Mouse (Mus musculus) 3T3-L1 (cell line): ENCODE results near the gene Trabd2b.

Experiments
- DNase-seq: peaks from one replicate; pipeline ENCODE4 v3.0.0-alpha.2; 2015; ENCODE audit warnings: low read depth, low spot score

Trabd2b gene

DNA sequence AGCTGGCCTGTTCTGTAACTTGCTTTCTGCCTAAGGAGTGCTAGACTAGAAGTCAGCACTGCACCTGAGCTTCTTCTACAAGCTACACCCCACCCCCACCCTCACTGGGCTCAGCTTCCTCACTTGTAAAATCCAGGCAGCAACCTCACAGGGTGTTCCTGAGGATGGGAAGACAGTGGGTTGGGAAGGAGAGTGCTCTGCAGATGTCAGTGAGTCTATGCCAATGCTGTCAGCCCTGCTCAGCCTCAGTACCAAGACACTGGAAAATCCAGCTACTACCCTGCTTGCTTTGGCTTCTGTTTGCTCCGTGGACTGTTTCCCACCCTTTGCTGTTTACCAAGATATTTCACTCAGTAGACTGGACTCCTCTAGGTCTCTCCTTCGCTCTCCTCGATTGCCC is 36.1 kb downstream of the Trabd2b start:
- DNase-seq: no peak

DNA sequence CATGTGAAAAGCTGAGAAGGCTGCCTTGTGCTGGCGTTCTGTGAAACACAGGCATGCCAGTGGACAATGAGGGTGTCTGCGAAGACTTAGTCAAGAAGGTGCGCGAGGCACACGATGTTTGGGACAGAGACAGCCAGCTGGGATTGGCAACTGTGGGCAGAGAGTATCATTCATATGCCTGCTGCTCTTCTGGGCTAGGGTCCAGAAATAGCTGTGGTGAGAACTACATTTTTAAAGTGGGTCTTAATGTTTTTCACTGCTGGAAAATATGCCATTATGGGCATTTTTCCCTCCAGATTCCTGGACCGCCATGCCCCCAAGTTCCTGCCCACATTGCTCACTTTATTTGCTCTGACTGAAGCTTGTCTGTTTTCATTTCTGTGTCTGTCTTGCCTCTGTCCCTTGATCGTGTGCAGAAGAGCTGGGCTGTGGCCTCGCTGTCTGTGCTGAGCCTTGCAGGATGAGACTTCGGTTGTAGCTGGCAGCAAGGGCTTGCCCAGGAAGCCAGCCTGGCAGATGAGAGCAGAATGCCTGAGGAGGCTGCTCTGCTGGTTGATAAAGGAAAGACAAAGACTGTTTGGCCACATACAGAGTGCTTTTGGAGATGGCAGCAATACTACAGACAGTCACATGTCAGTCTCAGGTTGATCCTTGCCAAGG is 42.0 kb downstream of the Trabd2b start:
- peak; percentile 63 for DNase-seq

DNA sequence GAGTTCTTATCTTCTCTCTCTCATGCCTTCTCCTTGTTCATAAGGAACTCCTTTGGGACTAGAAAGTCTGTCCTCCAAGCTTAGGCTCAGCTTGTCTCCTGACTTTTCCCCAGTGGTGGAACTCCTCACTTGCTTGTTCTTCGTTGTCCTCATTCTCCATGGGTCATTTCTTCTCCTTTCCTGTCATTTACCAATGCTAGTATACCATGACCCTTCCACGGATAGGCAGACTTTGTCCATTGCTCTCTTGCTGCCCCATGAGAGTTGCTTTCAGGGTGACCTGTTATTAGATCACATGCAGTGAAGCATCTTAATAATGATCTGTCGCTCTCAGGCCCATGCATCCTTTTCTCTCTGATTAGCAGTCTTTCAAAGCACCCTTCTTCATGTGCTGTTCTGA is 46.6 kb downstream of the Trabd2b start:
- DNase-seq: no peak

- DNase-seq: no peak
Observed at GRCm38 (mm10) chr4:114454016-114454415, 47.5 kb downstream of the Trabd2b start.

DNA sequence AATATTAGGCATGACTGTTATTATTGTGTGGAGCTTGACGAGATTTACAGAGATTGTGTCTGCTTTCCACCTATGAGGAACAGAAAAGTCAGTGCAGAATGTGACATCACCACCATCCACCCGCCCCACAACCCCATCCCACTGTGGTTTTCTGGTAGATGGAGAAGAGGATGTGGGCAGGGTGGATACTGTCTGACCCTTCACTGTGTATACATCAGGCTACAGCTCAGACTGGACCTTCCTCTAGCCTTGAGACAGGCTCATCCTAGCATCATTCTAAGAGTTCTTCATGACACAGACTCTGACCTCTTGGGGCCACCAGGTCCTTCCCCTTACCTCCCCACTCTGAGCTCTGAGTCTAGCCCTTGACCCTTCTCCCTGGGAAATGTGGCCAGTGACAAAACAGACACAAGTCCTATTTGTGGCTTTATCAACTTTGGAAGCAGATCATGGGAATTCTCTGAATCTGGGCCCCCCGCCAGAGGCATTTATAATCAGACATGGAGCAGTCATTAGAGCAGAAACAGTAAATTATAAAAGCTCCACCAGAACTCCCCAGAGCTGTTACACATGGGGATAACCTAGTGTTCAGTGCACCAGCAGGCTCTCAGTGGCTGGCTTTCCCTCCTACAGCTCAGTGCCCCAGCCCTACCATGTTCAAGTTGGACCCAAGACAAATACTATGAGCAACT is 48.1 kb downstream of the Trabd2b start:
- no peak for DNase-seq

DNA sequence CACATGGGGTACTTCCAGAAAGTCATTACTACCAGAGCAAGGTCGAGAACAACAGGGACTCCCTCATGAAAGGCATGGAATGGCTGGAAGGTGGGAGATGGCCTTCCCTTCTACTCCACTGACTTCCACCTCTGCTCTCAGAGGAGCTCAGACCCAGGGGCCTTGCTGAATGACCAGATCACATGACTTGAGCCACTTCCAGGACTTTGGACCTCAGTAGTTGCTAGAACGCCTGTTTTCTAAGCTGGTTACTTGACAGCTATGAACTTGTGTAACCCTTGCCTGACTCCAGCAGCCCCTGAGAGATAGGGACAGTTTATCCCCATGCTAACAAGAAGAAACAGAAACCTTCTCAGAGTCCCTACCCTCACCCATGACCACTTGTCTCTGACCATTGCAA is 50.6 kb downstream of the Trabd2b start:
- no peak for DNase-seq

DNA sequence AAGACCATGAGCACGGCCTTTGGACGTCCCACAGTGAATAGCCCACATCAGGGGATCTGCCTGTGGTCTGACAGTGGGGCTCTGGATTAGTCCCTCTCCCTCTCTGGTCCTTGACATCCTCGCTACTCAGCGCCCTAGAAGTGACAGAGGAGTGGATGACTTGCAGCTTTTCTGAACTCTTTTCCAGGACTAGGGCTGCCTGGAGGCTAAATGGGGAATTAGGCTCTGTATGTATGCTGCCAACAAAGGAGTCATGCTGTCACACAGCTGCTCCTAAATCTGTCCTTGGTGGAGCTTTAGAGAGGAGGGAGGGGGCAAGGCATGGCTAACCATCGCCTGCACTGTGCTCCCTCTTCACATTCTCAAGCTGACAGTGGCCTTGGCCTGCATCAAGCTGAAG is 53.1 kb downstream of the Trabd2b start:
- no peak for DNase-seq

DNA sequence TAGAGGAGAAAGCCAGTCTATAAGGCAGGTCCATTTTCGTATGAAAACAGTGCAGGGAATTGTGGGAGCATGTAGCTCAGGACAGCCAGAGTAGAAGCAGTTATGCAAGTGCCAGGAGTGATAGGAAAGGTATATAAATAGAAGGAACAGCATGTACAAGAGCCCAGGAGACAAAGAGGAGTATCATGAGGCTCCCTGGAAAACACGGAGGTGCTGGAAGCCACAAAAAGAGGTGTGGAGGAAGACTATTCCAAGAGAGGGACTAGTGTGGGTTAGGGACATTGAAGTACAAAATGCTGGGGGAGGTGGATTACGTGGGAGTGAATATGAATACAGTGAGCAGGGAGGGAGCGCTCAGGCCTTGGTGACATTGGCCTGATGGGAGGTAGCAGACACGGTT is 53.9 kb downstream of the Trabd2b start:
- no peak for DNase-seq

DNA sequence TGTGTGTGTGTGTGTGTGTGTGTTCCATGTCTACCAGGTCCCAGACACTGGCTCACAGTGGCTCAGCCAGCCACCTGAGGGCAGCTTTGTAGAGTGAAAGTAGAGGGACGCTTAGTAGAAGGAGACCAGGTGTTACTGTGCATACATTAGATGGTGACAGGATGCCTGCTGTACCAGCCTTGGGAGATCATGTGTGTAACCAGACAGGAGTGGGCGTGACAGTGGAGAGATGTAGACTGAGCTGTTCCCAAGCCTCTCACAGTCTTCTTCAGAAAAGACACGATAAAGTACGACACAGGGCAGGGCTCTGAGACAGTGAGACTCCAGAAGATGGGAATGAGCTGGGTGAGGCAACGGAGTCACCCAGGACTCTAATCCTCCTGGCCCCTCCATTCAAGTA is 54.6 kb downstream of the Trabd2b start:
- DNase-seq: no peak

DNA sequence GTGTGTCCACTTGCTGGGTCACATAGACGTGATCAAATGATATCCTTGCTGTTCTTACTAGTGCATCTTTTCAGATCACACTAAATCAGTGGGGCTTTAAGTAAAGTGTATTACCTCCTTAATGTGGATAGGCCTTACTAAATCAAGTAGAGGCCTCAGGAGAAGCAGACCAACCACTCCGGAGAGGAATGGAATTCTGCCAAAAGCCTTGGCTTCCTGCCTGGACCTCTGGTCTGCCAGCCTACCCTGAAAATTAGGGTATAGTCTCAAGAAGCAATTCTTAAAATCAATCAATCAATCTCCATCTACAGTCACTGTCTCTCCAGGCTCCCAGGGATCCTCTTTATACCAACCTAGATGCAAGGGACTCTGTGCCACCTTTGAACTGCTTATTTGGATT is 59.1 kb downstream of the Trabd2b start:
- peak; percentile 13 for DNase-seq

DNA sequence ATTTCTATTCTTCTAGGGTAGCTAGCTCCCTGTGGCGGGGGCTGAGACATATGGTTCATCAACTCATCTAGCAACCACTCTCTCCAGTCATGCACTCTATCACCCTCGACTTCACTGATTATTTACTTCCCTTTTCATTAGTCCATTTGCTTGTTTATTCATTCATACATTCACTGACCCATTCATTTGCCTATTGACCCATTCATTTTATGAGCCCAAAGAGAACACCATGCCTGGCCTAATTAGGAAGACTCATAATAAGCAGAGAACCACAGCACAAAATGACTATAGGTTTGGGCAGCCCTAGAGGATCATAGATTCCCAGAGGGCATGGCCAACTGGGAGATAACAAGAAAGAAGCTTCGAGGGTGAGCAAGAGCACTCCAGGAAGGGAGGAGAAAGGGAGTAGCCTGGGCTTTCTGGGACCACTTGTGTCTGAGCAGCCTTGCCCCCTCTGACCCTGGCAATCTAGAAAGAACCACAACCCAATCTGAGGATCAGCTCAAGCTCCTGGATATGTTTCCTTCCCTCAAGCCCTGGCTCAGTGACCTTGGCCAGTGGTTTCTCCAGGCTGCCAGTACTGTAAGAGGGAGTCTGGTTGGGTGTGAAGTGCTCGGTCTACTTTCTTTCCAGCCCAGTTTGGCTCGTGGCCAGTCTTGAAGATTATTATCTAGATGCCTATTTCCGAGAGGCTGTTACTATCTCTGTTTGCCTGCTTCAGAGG is 61.0 kb downstream of the Trabd2b start:
- no peak for DNase-seq

- no peak for DNase-seq
Observed at GRCm38 (mm10) chr4:114468095-114468429, 61.5 kb downstream of the Trabd2b start.

- peak; percentile 14 for DNase-seq
Observed at GRCm38 (mm10) chr4:114469881-114470280, 63.4 kb downstream of the Trabd2b start.

- peak; percentile 97 for DNase-seq
Observed at GRCm38 (mm10) chr4:114472143-114472542, 65.6 kb downstream of the Trabd2b start.

GRCm38 (mm10) chr4:114476316-114476715 is 69.8 kb downstream of the Trabd2b start:
- no peak for DNase-seq

DNA sequence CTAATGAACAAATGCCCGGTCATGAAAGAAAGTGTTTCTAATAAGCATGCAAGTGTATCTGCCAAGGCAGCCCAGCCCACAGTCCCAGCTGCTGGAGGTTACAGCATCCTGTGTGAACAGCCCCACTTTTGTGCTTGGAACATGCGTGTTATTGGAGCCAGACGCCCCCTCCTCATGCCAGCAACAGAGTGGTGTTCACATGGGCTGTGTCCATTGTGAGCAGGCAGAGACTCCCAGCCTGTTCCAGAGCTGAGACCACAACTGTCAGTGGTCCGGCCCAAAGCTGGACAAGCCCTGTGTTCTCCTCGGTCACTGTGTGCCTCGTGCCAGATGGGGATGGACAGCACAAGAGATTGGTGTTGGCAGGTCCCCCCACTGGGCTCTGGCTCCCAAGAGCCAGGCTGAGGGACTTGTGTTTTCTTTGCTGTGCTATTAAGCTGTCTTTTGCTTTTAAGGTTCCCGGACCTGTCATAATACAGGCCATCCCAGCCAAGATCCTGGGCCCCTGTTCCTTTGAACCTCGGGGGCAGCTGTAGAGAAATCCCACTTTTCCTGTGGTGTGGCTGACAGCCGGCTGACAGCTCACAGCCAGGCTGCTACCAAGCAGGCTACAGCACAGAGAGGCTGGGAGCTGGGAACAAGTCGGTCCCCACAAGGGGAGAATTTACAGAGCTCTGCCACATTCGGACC is 70.7 kb downstream of the Trabd2b start:
- no peak for DNase-seq

GRCm38 (mm10) chr4:114481518-114481917 is 75.0 kb downstream of the Trabd2b start:
- no peak for DNase-seq

DNA sequence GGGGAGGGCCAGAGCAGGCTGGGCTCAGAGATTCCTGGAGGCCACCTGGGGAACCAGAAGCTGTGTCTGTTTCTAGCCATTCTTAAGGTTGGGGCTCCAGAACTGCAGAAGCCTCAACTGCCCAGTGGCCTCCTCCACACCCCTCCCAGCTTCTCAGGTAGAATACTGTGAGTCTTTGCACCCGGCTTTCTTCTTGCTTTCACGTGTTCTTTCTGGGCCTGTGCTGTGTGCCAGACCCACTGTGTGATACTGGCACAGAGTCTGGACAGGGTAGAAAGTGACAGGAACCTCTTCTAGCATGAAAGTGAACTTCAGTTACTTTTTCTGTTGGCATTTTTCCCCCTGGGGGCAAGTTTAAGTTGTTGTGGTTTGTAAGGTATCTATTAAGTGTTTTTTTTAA is 77.6 kb downstream of the Trabd2b start:
- DNase-seq: no peak

DNA sequence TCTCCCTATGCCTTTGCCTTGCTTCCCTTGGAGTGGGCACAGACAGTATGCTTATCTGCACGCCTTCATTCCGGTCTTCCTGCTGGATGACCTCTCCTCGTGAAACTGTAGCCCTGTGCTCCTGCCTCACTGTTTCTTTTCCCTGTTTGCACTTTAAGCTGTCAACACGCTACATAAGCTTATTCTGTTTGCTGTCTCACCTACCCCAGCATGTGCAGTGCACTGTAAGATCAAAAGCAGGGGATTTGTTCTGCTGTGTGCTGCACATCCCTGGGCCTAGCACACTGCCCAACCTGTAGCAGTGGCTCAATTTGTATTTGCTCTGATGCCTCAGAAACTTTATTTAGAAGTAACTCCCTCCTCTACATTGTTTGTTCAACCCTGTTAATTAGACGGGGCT is 79.5 kb downstream of the Trabd2b start:
- no peak for DNase-seq

DNA sequence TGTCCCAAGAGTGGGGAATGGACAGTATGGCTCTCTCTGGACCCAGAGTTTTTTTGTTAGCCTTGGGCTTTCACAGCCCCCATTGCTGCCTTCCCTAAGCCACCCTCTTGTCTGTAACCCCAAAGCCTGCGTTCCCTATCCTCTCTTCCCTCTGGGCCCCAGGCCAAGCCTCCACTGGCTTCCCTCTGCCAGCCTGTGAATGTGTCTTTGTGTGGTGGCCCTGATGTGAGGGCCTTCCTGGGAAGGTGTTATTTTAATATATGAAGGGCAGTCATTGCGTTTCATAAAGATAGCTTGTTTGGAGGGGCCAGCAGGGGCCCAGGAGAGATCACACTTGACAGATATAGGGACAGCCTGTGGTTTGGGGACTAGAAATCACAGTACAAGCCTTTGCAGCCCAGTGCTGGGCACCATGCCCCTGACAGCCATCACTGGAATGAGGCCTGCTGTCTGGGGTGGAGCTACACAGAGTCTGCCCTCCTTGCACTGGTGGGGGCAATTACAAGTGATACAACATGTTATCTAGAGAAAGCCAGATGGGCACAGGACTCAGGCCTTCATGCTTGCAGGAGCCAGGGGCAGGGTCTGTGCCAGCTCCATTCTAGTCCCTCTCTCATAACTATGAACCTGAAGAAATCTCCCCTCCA is 80.5 kb downstream of the Trabd2b start:
- no peak for DNase-seq

GRCm38 (mm10) chr4:114487701-114488100 is 81.2 kb downstream of the Trabd2b start:
- no peak for DNase-seq

DNA sequence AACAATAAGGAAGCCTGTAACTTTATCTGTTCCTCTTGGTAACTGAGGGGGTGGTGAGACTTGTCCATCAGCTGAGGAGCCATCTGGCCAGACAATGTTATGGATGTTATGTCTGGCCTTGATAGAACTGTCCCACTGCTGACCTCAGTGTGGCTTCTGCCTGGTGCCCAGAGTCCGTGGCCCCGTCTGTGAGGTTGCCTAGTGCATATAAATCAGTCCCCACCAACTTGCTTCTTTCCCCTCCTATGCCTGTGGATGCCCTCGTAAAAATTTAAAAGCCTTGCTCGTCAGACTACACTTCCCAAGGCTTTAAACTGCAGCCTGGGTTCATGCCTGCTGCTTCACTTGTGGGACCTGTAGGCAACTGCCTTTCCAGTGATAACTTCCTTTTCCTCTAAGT is 85.6 kb downstream of the Trabd2b start:
- DNase-seq: no peak
